Mouse (Mus musculus): ENCODE results near the gene St6gal2.

- no peak for TF ChIP-seq CTCF (conservative IDR thresholded peaks at IDR 0.05; ENCODE audit: insufficient read depth, insufficient read length, low read depth, low read length)
- TF ChIP-seq POLR2A (IDR thresholded peaks at IDR 0.05; ENCODE audit: low read depth, low read length): no peak
Measured at GRCm38 (mm10) chr17:55531872-55532271, 86.7 kb downstream of the St6gal2 start.
